Mouse (Mus musculus): ENCODE measurements around the gene Sirt4. TPM values are rescaled to one million over a fixed set of nuclear protein-coding genes. Genes with fewer than 3 reads are reported as not detected.
"Not testable (repeated sequence)": the region's sequence is repeated elsewhere in the genome, so short reads cannot be mapped to it uniquely, and the experiment has no call there.

Gene Sirt4
- polyA plus RNA-seq, 1 experiment from 2014 or later, result 22.0 TPM

DNA sequence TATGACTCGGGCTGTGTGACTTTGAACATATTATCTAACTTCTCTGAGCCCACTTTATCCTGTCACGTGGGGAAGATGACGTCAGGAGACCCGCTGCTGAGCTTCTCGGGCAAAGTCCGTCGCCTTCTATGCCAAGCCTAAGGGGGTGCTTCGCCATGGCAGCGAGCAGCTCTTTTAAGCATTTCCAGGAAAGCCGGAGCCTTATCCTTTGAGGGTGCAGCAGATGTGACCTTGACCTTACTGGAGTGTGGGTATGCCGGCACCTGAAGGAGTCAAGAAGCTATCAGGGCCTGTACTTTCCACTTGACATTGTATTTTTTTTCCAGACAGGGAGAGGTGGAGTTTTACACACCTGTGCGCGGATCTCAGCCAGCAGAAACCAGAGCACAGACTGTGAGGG, 25.6 kb downstream of the Sirt4 start:
- no peaks in the 10 kb centered on the region for H3K27me3 ChIP-seq (ENCODE audit: control insufficient read depth, insufficient read depth, low read length)
- WGBS, result 78% methylated on average over 13 of the region's 13 CpGs
- no peak for ATAC-seq (replicated peaks; ENCODE audit: low FRiP score)

DNA sequence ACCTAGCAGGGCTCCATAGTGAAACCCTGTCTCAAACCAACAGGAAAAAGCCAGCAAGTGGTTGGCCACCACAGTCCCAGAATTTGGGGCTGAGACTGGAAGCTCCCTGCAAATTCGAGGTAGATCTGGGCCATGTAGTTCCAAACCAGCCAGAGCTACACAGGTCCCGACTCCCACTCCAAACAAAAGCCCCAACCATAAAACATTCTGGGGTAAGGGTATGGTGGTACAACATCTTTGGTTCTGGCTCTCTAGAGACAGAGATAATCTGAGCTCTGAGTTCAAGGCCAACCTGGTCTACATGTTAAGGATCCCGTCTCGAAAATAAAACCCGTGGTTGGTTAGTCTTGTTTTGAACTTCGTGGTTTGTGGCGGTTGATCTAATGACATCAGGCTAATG, 28.7 kb downstream of the Sirt4 start:
- no peak overlapping the region for H3K4me2 ChIP-seq (ENCODE audit: low read depth, low read length, severe bottlenecking)
- H3K9me3 ChIP-seq (ENCODE audit: control insufficient read depth, low read length), result no peaks in the 10 kb centered on the region
- H3K4me3 ChIP-seq (ENCODE audit: low read depth, low read length), result no peak overlapping the region
- peaks cover 20% of the 10 kb centered on the region for H3K36me3 ChIP-seq (ENCODE audit: control insufficient read depth, insufficient read depth, low read length)
- 82% methylated on average over 7 of the region's 7 CpGs for WGBS
- H3K4me1 ChIP-seq (replicated peaks; ENCODE audit: control insufficient read depth, insufficient read depth, low read length), result no peaks in the 10 kb centered on the region
- H3K9ac ChIP-seq (ENCODE audit: low read length), result no peak overlapping the region
- ATAC-seq (replicated peaks; ENCODE audit: low FRiP score) (0 out of 2 replicates have a peak, but pooled peaks have one; percentile 16), DNase-seq (ENCODE audit: low spot score) (no peak)
- H3K27me3 ChIP-seq (ENCODE audit: control insufficient read depth, insufficient read depth, low read length), result no peaks in the 10 kb centered on the region
- H3K27ac ChIP-seq (ENCODE audit: low read depth, low read length), result no peak overlapping the region

More for the DNA sequence above, 25.6 kb downstream of the Sirt4 start:
- no peak overlapping the region for H3K4me3 ChIP-seq (ENCODE audit: low read depth, low read length)
- H3K4me1 ChIP-seq (replicated peaks; ENCODE audit: control insufficient read depth, insufficient read depth, low read length), result no peaks in the 10 kb centered on the region
- DNase-seq (ENCODE audit: low spot score), result no peak
- H3K9ac ChIP-seq (ENCODE audit: low read length), result no peak overlapping the region
- H3K36me3 ChIP-seq (ENCODE audit: control insufficient read depth, insufficient read depth, low read length), result peaks cover 6% of the 10 kb centered on the region; the same call in 1 of the 2 replicates
- H3K27ac ChIP-seq (ENCODE audit: low read depth, low read length), result no peak overlapping the region
- no peaks in the 10 kb centered on the region for H3K9me3 ChIP-seq (ENCODE audit: control insufficient read depth, low read length)
- no peak overlapping the region for H3K4me2 ChIP-seq (ENCODE audit: low read depth, low read length, severe bottlenecking)

DNA sequence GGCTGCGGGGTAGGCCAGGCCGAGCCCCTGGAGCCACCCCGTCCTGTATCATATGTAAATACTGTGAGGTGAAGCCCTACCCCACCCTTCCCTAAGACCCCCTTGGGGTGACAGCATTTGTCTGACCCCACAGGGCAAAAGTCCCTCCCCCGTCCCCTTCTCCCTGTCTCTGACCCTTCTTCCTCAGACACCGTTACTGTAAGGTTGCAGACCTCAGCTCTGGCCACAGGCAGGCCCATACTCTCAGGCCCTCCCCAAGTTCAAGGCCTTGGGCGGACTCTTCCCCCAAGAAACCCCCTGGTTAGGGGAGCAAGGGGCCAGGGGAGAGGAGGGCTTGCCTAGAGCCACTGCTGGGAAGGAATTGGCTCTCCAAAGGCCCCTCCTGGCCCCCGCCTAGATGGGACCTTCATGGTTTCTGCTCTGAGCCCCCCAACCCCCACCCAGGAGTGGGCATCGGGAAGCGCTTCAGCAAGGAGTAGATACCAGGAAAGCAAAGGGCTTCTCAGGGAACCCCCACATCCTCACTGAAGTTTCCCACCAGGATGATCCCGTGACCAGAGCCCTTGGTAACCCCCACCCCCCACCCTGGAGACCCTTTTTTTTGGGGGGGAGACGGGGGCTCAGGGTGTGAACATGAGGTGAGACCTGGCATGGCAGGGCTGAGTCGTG, 30.0 kb downstream of the Sirt4 start:
- H3K27ac ChIP-seq (ENCODE audit: low read depth, low read length), result no peak overlapping the region
- no peak overlapping the region for H3K9ac ChIP-seq (ENCODE audit: low read length)
- H3K4me2 ChIP-seq (ENCODE audit: low read depth, low read length, severe bottlenecking), result no peak overlapping the region
- ATAC-seq (replicated peaks; ENCODE audit: low FRiP score) (no peak), DNase-seq (ENCODE audit: low spot score) (no peak)
- no peaks in the 10 kb centered on the region for H3K4me1 ChIP-seq (replicated peaks; ENCODE audit: control insufficient read depth, insufficient read depth, low read length)
- H3K9me3 ChIP-seq (ENCODE audit: control insufficient read depth, low read length), result no peaks in the 10 kb centered on the region
- 80% methylated on average over 12 of the region's 12 CpGs for WGBS
- H3K36me3 ChIP-seq (ENCODE audit: control insufficient read depth, insufficient read depth, low read length), result peaks cover 31% of the 10 kb centered on the region
- no peak overlapping the region for H3K4me3 ChIP-seq (ENCODE audit: low read depth, low read length)
- no peaks in the 10 kb centered on the region for H3K27me3 ChIP-seq (ENCODE audit: control insufficient read depth, insufficient read depth, low read length)

DNA sequence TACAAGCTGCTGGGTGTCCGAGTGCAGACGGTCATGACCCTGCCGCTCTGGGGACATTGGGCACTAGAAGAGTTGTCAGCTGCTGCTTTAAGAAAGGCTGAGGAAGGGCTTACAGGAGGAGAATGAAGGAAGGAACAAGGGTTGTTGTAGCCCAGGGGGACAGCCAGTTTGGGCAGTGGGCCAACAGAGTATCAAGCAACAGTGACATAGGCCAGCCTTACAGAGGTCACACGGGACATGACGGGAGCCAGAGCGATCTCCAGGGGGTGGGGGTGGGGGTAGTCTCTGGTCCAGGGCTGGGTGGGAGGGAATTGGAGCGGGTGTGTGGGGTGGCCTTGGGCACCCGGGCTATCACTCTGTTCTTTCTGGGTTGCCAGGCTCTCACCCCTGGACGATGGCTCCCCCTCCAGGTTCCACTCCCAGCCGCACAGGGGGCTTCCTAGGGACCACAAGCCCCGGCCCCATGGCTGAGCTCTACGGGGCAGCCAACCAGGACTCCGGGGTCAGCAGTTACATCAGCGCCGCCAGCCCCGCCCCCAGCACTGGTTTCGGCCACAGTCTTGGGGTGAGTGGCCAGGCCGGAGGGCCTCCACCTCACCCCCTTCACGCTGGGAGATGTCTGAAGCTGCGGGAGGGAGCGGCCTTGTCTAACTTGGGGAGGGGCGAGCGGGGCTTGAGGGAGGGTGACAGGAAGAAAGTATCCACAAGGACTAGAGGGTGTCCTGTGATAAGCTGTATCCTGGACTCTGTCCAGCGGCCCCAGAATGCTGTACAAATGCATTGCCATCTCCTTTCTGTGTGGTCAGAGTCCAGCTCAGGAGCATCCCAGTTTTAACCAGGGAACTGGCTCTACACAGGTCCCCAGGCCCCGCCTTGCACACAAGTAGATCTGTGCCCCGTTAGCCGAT, 33.9 kb downstream of the Sirt4 start:
- Histone ChIP-seq H3K36me3 (ENCODE audit: control insufficient read depth, insufficient read depth, low read length) (peaks cover 45% of the 10 kb centered on the region), H3K27ac (ENCODE audit: low read depth, low read length) (no peak overlapping the region), H3K9ac (ENCODE audit: low read length) (no peak overlapping the region), H3K4me3 (ENCODE audit: low read depth, low read length) (no peak overlapping the region), H3K27me3 (ENCODE audit: control insufficient read depth, insufficient read depth, low read length) (no peaks in the 10 kb centered on the region), H3K9me3 (ENCODE audit: control insufficient read depth, low read length) (no peaks in the 10 kb centered on the region), H3K4me2 (ENCODE audit: low read depth, low read length, severe bottlenecking) (no peak overlapping the region), H3K4me1 (replicated peaks; ENCODE audit: control insufficient read depth, insufficient read depth, low read length) (no peaks in the 10 kb centered on the region)
- 93% methylated on average over 27 of the region's 27 CpGs for WGBS
- no peak for ATAC-seq (replicated peaks; ENCODE audit: low FRiP score)
- DNase-seq (ENCODE audit: low spot score), result no peak

DNA sequence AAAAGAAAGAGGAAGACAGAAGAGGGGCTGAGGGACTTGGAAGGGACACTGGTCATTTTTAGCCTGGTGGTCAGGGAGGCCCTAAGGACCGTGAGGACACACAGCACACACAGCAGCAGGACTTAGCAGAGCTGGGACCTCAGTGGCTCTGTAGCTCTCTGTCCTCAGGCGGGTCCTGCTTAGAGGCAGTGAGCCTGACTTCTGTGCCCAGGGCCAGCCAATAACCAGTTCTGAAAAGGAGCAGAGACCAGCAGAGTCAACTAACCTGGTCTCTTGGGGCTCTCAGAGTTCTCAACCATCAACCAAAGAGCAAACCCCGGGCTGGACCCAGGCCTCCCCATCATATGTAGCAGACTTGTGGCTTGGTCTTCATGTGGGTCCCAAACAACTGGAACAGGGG, 35.3 kb downstream of the Sirt4 start:
- 95% methylated on average over 3 of the region's 3 CpGs for WGBS
- no peak for DNase-seq (ENCODE audit: low spot score)
- H3K4me1 ChIP-seq (replicated peaks; ENCODE audit: control insufficient read depth, insufficient read depth, low read length), result no peaks in the 10 kb centered on the region

DNA sequence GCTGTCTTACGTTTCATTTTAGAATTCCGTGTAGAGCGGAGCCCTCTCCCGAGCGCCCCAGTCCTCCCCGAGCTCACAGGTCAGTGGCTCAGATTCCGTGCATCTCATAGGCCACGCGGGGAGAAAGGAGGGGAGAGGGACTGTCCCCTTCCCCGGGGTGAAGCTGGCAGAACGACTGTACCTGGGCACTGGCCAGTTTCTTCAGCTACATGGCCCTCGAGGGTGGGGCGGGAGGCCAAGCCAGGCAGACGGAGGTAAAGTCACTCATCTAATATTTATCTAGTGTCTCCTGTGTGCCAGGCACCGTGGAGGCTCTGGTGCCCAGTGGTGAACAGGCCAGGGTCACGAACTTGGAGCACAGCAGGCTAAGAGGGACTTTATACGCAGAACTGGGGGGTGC, 37.4 kb downstream of the Sirt4 start:
- Histone ChIP-seq H3K4me1 (replicated peaks; ENCODE audit: control insufficient read depth, insufficient read depth, low read length) (no peaks in the 10 kb centered on the region), H3K9me3 (ENCODE audit: control insufficient read depth, low read length) (no peaks in the 10 kb centered on the region), H3K27me3 (ENCODE audit: control insufficient read depth, insufficient read depth, low read length) (no peaks in the 10 kb centered on the region), H3K36me3 (ENCODE audit: control insufficient read depth, insufficient read depth, low read length) (peaks cover 57% of the 10 kb centered on the region), H3K27ac (ENCODE audit: low read depth, low read length) (no peak overlapping the region), H3K4me3 (ENCODE audit: low read depth, low read length) (no peak overlapping the region), H3K9ac (ENCODE audit: low read length) (no peak overlapping the region), H3K4me2 (ENCODE audit: low read depth, low read length, severe bottlenecking) (no peak overlapping the region)
- DNase-seq (ENCODE audit: low spot score) (no peak), ATAC-seq (replicated peaks; ENCODE audit: low FRiP score) (no peak)
- WGBS, result 89% methylated on average over 17 of the region's 17 CpGs

More for the DNA sequence above, 35.3 kb downstream of the Sirt4 start:
- H3K4me3 ChIP-seq (ENCODE audit: low read depth, low read length), result no peak overlapping the region
- no peak overlapping the region for H3K9ac ChIP-seq (ENCODE audit: low read length)
- no peak overlapping the region for H3K4me2 ChIP-seq (ENCODE audit: low read depth, low read length, severe bottlenecking)
- no peaks in the 10 kb centered on the region for H3K27me3 ChIP-seq (ENCODE audit: control insufficient read depth, insufficient read depth, low read length)
- ATAC-seq (replicated peaks; ENCODE audit: low FRiP score), result no peak
- no peaks in the 10 kb centered on the region for H3K9me3 ChIP-seq (ENCODE audit: control insufficient read depth, low read length)
- H3K27ac ChIP-seq (ENCODE audit: low read depth, low read length), result no peak overlapping the region
- H3K36me3 ChIP-seq (ENCODE audit: control insufficient read depth, insufficient read depth, low read length), result peaks cover 52% of the 10 kb centered on the region

DNA sequence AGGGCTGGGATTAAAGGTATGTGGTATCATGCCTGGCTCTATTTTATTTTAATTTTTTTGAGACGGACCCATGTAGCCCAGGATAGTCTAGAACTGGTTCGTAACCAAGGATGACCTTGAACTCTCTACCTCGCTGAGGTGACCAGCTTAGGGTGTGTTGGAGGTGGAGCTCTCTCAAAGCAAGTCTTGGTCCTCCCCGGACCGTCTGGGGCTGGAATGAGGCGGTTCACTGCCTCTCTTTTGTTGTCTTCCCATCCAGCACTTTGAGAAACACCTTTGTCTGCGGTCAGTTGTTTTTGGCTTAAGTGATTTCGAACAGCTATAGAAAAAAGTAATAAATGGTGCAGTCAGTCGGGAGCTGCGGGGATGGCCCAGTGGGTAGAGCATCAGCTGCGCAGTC, 40.4 kb downstream of the Sirt4 start:
- peaks cover 17% of the 10 kb centered on the region for H3K4me1 ChIP-seq (replicated peaks; ENCODE audit: control insufficient read depth, insufficient read depth, low read length)
- H3K4me3 ChIP-seq (ENCODE audit: low read depth, low read length), result no peak overlapping the region
- ATAC-seq (replicated peaks; ENCODE audit: low FRiP score), result no peak
- no peak overlapping the region for H3K27ac ChIP-seq (ENCODE audit: low read depth, low read length)
- no peak for DNase-seq (ENCODE audit: low spot score)
- WGBS, result 85% methylated on average over 11 of the region's 11 CpGs
- no peaks in the 10 kb centered on the region for H3K27me3 ChIP-seq (ENCODE audit: control insufficient read depth, insufficient read depth, low read length)
- H3K9ac ChIP-seq (ENCODE audit: low read length), result no peak overlapping the region
- H3K36me3 ChIP-seq (ENCODE audit: control insufficient read depth, insufficient read depth, low read length), result peaks cover 51% of the 10 kb centered on the region
- H3K9me3 ChIP-seq (ENCODE audit: control insufficient read depth, low read length), result no peaks in the 10 kb centered on the region
- H3K4me2 ChIP-seq (ENCODE audit: low read depth, low read length, severe bottlenecking), result no peak overlapping the region

DNA sequence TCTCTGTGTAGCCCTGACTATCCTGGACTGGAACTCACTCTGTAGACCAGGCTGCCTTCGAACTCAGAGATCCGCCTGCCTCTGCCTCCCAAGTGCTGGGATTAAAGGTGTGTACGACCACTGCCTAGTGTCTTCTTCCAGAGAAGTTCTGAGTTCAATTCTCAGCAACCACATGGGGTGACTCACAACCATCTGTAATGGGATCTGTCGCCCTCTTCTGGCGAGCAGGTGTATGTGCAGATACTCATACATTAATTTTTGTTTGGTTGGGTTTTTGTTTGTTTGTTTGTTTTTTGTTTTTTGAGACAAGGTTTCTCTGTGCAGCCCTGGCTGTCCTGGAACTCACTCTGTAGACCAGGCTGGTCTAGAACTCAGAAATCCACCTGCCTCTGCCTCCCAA, 41.9 kb downstream of the Sirt4 start:
- not testable (repeated sequence) for H3K27me3 ChIP-seq (ENCODE audit: control insufficient read depth, insufficient read depth, low read length); ATAC-seq (replicated peaks; ENCODE audit: low FRiP score); H3K9me3 ChIP-seq (ENCODE audit: control insufficient read depth, low read length); H3K27ac ChIP-seq (ENCODE audit: low read depth, low read length); H3K9ac ChIP-seq (ENCODE audit: low read length); H3K4me2 ChIP-seq (ENCODE audit: low read depth, low read length, severe bottlenecking); H3K4me3 ChIP-seq (ENCODE audit: low read depth, low read length)
- peaks cover 57% of the 10 kb centered on the region for H3K36me3 ChIP-seq (ENCODE audit: control insufficient read depth, insufficient read depth, low read length)
- H3K4me1 ChIP-seq (replicated peaks; ENCODE audit: control insufficient read depth, insufficient read depth, low read length), result peaks cover 32% of the 10 kb centered on the region
- WGBS, result 79% methylated on average over 5 of the region's 5 CpGs
- DNase-seq (ENCODE audit: low spot score), result peak; percentile 73

Measured in forebrain, embryonic 11.5 days (tissue).